Comparison of ENCODE assay signal across 30 mouse cellular contexts in genomic region chr5:110344524-110344923, GRCm38 (mm10). TPM values are rescaled to one million over a fixed set of nuclear protein-coding genes. Genes with fewer than 3 reads are reported as not detected.
DNase-seq lines count a peak whose midpoint lies in the region; ATAC-seq and TF ChIP-seq lines count a peak whose summit lies in the region.
"Had no signal": no experiment of that assay in that cellular context is flagged by ENCODE, and none has a peak within 500 bp of the region (broad histone marks: within the 10 kb centered on the region; RNA-seq: fewer than 3 reads in every experiment).

Lrcol1 (plus strand) TSS chr5:110344730.

- H3K4me2 ChIP-seq in kidney, embryonic 14.5 days (replicated peaks; ENCODE audit: low read depth, low read length) = peak within 1 kb of the TSS; percentile 59; the same call in 1 of the 2 replicates
- no peak within 1 kb of the TSS for H3K4me2 ChIP-seq in lung, postnatal 0 days (replicated peaks; ENCODE audit: low read depth, low read length)

- no peak within 1 kb of the TSS for H3K27ac ChIP-seq in kidney, embryonic 14.5 days (ENCODE audit: low read depth, low read length)
- H3K27ac ChIP-seq in lung, postnatal 0 days (ENCODE audit: low read length) = peak within 1 kb of the TSS; percentile 39
- H3K27ac ChIP-seq: hindbrain, embryonic 12.5 days; limb, embryonic 15.5 days; liver, embryonic 15.5 days; neural tube, embryonic 12.5 days; stomach, embryonic 15.5 days had no signal

- peaks cover 12% of the 10 kb centered on the region for H3K27me3 ChIP-seq in kidney, embryonic 14.5 days (ENCODE audit: control insufficient read depth, insufficient read depth, low read length)
- peaks cover 6% of the 10 kb centered on the region; the same call in 1 of the 2 replicates for H3K27me3 ChIP-seq in lung, postnatal 0 days (replicated peaks; ENCODE audit: insufficient read depth, low read length)

- no peak within 1 kb of the TSS for H3K4me3 ChIP-seq in kidney, embryonic 14.5 days (ENCODE audit: low read length)
- no peak within 1 kb of the TSS for H3K4me3 ChIP-seq in lung, postnatal 0 days (ENCODE audit: low read depth, low read length)
- H3K4me3 ChIP-seq: erythroblast, embryonic 14.5 days had no signal

- no peak within 1 kb of the TSS for H3K9ac ChIP-seq in kidney, embryonic 14.5 days (ENCODE audit: low read depth, low read length)
- no peak within 1 kb of the TSS for H3K9ac ChIP-seq in lung, postnatal 0 days (replicated peaks; ENCODE audit: low read depth)
- H3K9ac ChIP-seq: limb, embryonic 15.5 days; liver, embryonic 15.5 days; stomach, embryonic 15.5 days had no signal

- no peaks in the 10 kb centered on the region for H3K36me3 ChIP-seq in kidney, embryonic 14.5 days (ENCODE audit: control insufficient read depth, insufficient read depth, low read length)
- no peaks in the 10 kb centered on the region for H3K36me3 ChIP-seq in lung, postnatal 0 days (ENCODE audit: insufficient read depth, low read length)
- H3K36me3 ChIP-seq: hindbrain, embryonic 12.5 days; limb, embryonic 15.5 days; liver, embryonic 15.5 days; neural tube, embryonic 12.5 days; stomach, embryonic 15.5 days had no signal

- H3K9me3 ChIP-seq in kidney, embryonic 14.5 days (ENCODE audit: control insufficient read depth, low read length) = no peaks in the 10 kb centered on the region
- H3K9me3 ChIP-seq in lung, postnatal 0 days (ENCODE audit: low read length) = no peaks in the 10 kb centered on the region
- H3K9me3 ChIP-seq: hindbrain, embryonic 12.5 days; limb, embryonic 15.5 days; liver, embryonic 15.5 days; neural tube, embryonic 12.5 days; stomach, embryonic 15.5 days had no signal

- DNase-seq in kidney, adult 18-20 months = no peak
- DNase-seq in ES-CJ7 (ENCODE audit: low read depth, low spot score) = peak; percentile 27
- DNase-seq in gonadal fat pad, adult 2 months (ENCODE audit: low read depth) = no peak
- DNase-seq in lung, postnatal 0 days (ENCODE audit: low spot score) = peak; percentile 88
- no peak for DNase-seq in adrenal gland, postnatal 4 days (ENCODE audit: low spot score in 2 of 2)
- DNase-seq in right cerebral cortex, postnatal 36 days (ENCODE audit: low spot score in 2 of 2) = no peak
- DNase-seq in heart, postnatal 4 days = no peak
- DNase-seq: adrenal gland, postnatal 36 days; cerebellum, adult 18-20 months; cerebellum, postnatal 36 days; heart, postnatal 10 days had no signal

- no peak for TF ChIP-seq CTCF in lung, postnatal 0 days (IDR thresholded peaks at IDR 0.05)

- H3K4me1 ChIP-seq in kidney, embryonic 14.5 days (ENCODE audit: control insufficient read depth, insufficient read depth, low read length) = 0 out of 2 replicates have a peak, but pooled peaks cover 4% of the 10 kb centered on the region
- peaks cover 8% of the 10 kb centered on the region for H3K4me1 ChIP-seq in lung, postnatal 0 days (ENCODE audit: insufficient read depth, low read depth, low read length)

- WGBS in kidney, embryonic 14.5 days = 53% methylated on average over 4 of the region's 4 CpGs
- 44% methylated on average over 4 of the region's 4 CpGs for WGBS in lung, postnatal 0 days

- ATAC-seq in kidney, embryonic 14.5 days (ENCODE audit: low FRiP score, low TSS enrichment) = no peak
- ATAC-seq in lung, postnatal 0 days = peak; percentile 87
- ATAC-seq: CD4-positive, CD25-positive, alpha-beta regulatory T cell, adult 4 months; forebrain, embryonic 14.5 days had no signal

- no peak for TF ChIP-seq EP300 in lung, postnatal 0 days (IDR thresholded peaks at IDR 0.05)

RNA-seq across cellular contexts. Expression of gene Lrcol1, which starts in this region (rescaled TPM):
- not detected in 2 replicates for polyA plus RNA-seq in kidney, embryonic 14.5 days (2014; fragmentation: Nextera tagmentation; extraction: Ambion mirVana)
- 265 and 353 TPM in 2 replicates for polyA plus RNA-seq in gonadal fat pad, adult 2 months (2012; rRNA removed)
- polyA plus RNA-seq in lung, postnatal 0 days (2015; fragmentation: Nextera tagmentation; extraction: Ambion mirVana) = 2.0 and 2.1 TPM in 2 replicates
- total RNA-seq in adrenal gland, postnatal 4 days (2021) = not detected
- total RNA-seq in heart, postnatal 4 days (2021) = not detected
- total RNA-seq: adrenal gland, postnatal 36 days; gastrocnemius, postnatal 4 days; heart, postnatal 10 days; layer of hippocampus, postnatal 14 days; left cerebral cortex, postnatal 10 days; megakaryocyte-erythroid progenitor cell, adult 5-6 weeks; MEL; monocyte, adult 5-6 weeks had no signal
- polyA plus RNA-seq: CD4-positive, CD25-positive, alpha-beta regulatory T cell, adult 4 months; erythroblast, embryonic 14.5 days; forebrain, embryonic 14.5 days; heart, embryonic 11.5 days; hindbrain, embryonic 12.5 days; kidney, embryonic 16.5 days; large intestine, adult 2 months; limb, embryonic 15.5 days; liver, embryonic 15.5 days; neural tube, embryonic 12.5 days; spleen, adult 2 months; stomach, embryonic 15.5 days had no signal

Comparison
In these comparisons a context has a peak if more than half of its experiments do, and no peak if none do; other contexts are left out.
1. RNA of gene Lrcol1 (polyA plus RNA-seq): 265 to 353 TPM in gonadal fat pad, adult 2 months; 2.0 to 2.1 TPM in lung, postnatal 0 days and not detected in kidney, embryonic 14.5 days; every median in the first group is over 10 times any median in the second.
2. DNase-seq: peak in ES-CJ7 (single experiment) and lung, postnatal 0 days (single experiment); none in kidney, adult 18-20 months (single experiment), gonadal fat pad, adult 2 months (single experiment), adrenal gland, postnatal 4 days (0 of 2), right cerebral cortex, postnatal 36 days (0 of 2) and heart, postnatal 4 days (single experiment).